Mouse (Mus musculus) heart, embryonic 13.5 days (tissue): ENCODE data around the gene Myo9b. TPM values are rescaled to one million over a fixed set of nuclear protein-coding genes. Genes with fewer than 3 reads are reported as not detected.

Experiments used
- ATAC-seq: fragments of 200-750 bp; cut with Nextera tagmentation; 2 replicates; pipeline ENCODE4 v1.8.0; 2017; ENCODE audit warnings: moderate TSS enrichment; ENCODE audit not compliant: insufficient number of reproducible peaks, low FRiP score, low TSS enrichment; ENCODE audit errors: extremely low read depth
- H3K27ac ChIP-seq: fragments of 300-500 bp; sonication (generic); replicated peaks from 2 replicates; pipeline ENCODE4 v1.5.1; 2015; ENCODE audit warnings: moderate library complexity, mild to moderate bottlenecking, inconsistent platforms
- H3K27me3 ChIP-seq: fragments of 300-500 bp; sonication (generic); replicated peaks from 2 replicates; pipeline ENCODE4 v1.6.1; 2015; ENCODE audit warnings: mild to moderate bottlenecking, inconsistent platforms
- H3K36me3 ChIP-seq: fragments of 300-500 bp; sonication (generic); 2 replicates; pipeline ENCODE4 v1.6.1; 2015; ENCODE audit warnings: mild to moderate bottlenecking, inconsistent platforms
- H3K4me1 ChIP-seq: fragments of 300-500 bp; sonication (generic); 2 replicates; pipeline ENCODE4 v1.6.1; 2015; ENCODE audit warnings: inconsistent platforms
- H3K4me2 ChIP-seq: fragments of 300-500 bp; sonication (generic); 2 replicates; pipeline ENCODE4 v1.6.1; 2015; ENCODE audit warnings: inconsistent platforms, mild to moderate bottlenecking, moderate library complexity
- H3K4me3 ChIP-seq: fragments of 300-500 bp; sonication (generic); 2 replicates; pipeline ENCODE4 v1.5.1; 2015; ENCODE audit warnings: moderate library complexity, mild to moderate bottlenecking, inconsistent platforms
- H3K9ac ChIP-seq: fragments of 300-500 bp; sonication (generic); 2 replicates; pipeline ENCODE4 v1.6.1; 2015; ENCODE audit warnings: inconsistent platforms, mild to moderate bottlenecking, moderate library complexity
- H3K9me3 ChIP-seq: fragments of 300-500 bp; sonication (generic); 2 replicates; pipeline ENCODE4 v1.6.1; 2016; ENCODE audit warnings: inconsistent platforms
- WGBS: fragments of 180-500 bp; shearing (Covaris S2); methylation state at CpG from one replicate; pipeline ENCODE4 v1.1.7; 2015; ENCODE audit warnings: mixed read lengths; 5-methylcytosine and 5-hydroxymethylcytosine counted together
- polyA plus RNA-seq: library from polyadenylated mRNA; unstranded; fragments of >200 nt; fragmentation: Nextera tagmentation; extraction: Ambion mirVana; gene quantifications from 2 replicates; pipeline ENCODE4 v1.2.1, GENCODE M21; 2015

The Myo9b gene
- polyA plus RNA-seq, 1 experiment from 2014 or later: 14.5 TPM

GRCm38 (mm10) chr8:71392391-71392790 is 119.9 kb downstream of the Myo9b start:
- Histone ChIP-seq H3K4me3 (no peak overlapping the region), H3K27ac (no peak overlapping the region), H3K9me3 (no peaks in the 10 kb centered on the region), H3K36me3 (no peaks in the 10 kb centered on the region), H3K4me1 (peaks cover 11% of the 10 kb centered on the region), H3K9ac (no peak overlapping the region), H3K4me2 (no peak overlapping the region), H3K27me3 (no peaks in the 10 kb centered on the region)
- no peak for ATAC-seq
- WGBS: 56% methylated on average over 5 of the region's 5 CpGs

DNA sequence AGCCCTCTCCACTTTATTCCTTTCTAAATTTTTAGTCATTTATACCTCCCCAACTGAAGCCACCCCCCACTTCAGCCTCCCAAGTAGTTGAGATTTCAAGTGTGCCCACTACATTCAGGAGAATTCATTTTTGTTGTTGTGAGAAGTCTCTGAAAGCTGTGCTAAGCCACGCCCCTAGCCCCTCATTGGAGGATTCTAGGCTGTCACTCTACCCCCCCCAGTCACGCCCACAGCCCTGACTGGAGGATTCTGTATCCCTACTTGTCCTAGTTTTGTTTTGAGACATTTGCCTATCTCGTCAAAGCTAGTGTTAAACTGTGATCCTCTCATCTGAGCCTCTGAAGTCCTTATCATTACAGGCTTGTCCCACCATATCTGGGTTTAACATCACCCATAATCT is 120.4 kb downstream of the Myo9b start:
- Histone ChIP-seq H3K27me3 (no peaks in the 10 kb centered on the region), H3K9me3 (no peaks in the 10 kb centered on the region), H3K36me3 (no peaks in the 10 kb centered on the region), H3K4me1 (peaks cover 16% of the 10 kb centered on the region), H3K9ac (no peak overlapping the region), H3K4me2 (peak overlapping the region; percentile 45), H3K27ac (no peak overlapping the region), H3K4me3 (peak overlapping the region; percentile 13)
- 5% methylated on average over 3 of the region's 3 CpGs for WGBS
- ATAC-seq: no peak

- Histone ChIP-seq H3K4me2 (peak overlapping the region; percentile 93), H3K4me1 (peaks cover 16% of the 10 kb centered on the region), H3K9me3 (no peaks in the 10 kb centered on the region), H3K36me3 (peaks cover 14% of the 10 kb centered on the region), H3K4me3 (peak overlapping the region; percentile 4), H3K27me3 (no peaks in the 10 kb centered on the region), H3K9ac (no peak overlapping the region; the same call in 1 of the 2 replicates), H3K27ac (0 out of 2 replicates have a peak overlapping the region, but pooled peaks have one; percentile 73)
- no peak for ATAC-seq
- 68% methylated on average over 7 of the region's 7 CpGs for WGBS
These were observed 122.0 kb downstream of the Myo9b start for GRCm38 (mm10) chr8:71394481-71394880.

GRCm38 (mm10) chr8:71395071-71395470 is 122.6 kb downstream of the Myo9b start:
- Histone ChIP-seq H3K36me3 (peaks cover 19% of the 10 kb centered on the region), H3K4me1 (peaks cover 16% of the 10 kb centered on the region), H3K9ac (peak overlapping the region; percentile 25; the same call in 1 of the 2 replicates), H3K27me3 (no peaks in the 10 kb centered on the region), H3K9me3 (no peaks in the 10 kb centered on the region), H3K4me2 (peak overlapping the region; percentile 93), H3K4me3 (peak overlapping the region; percentile 20), H3K27ac (peak overlapping the region; percentile 73)
- WGBS: 69% methylated on average over 10 of the region's 10 CpGs
- no peak for ATAC-seq

DNA sequence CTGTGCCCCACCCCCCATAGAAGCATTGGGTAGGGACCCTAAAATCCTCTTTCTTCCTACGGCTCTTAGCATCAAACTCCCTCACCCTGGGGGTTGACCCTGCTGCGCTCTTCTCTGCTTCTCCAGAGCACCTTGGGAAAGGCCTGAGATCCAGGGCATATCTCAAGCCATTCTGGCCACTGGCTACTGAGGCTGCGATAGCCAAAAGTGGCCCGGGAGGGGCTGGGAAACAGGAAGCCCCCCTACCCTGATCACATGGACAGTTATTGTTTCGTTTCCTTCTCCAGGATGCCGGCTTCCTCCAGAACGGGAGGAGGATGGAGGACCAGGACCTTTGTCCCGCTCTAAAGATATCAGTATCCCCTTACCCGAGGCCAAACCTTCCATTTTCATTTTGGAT is 123.1 kb downstream of the Myo9b start, which contains the start of gene Ushbp1:
Gene Ushbp1, minus strand, starts transcription at position 174 of the 400 bp plus-strand sequence.
- Histone ChIP-seq H3K4me1 (peaks cover 16% of the 10 kb centered on the region), H3K9me3 (no peaks in the 10 kb centered on the region), H3K9ac (peak within 1 kb of the TSS; percentile 25; the same call in 1 of the 2 replicates), H3K4me3 (peak within 1 kb of the TSS; percentile 89), H3K27me3 (no peaks in the 10 kb centered on the region), H3K27ac (peak within 1 kb of the TSS; percentile 82), H3K4me2 (peak within 1 kb of the TSS; percentile 93), H3K36me3 (peaks cover 21% of the 10 kb centered on the region)
- ATAC-seq: no peak
- WGBS: 73% methylated on average over 9 of the region's 9 CpGs

- Histone ChIP-seq H3K9me3 (no peaks in the 10 kb centered on the region), H3K4me1 (peaks cover 16% of the 10 kb centered on the region), H3K27ac (peak within 1 kb of the TSS; percentile 82), H3K9ac (peak within 1 kb of the TSS; percentile 82), H3K27me3 (no peaks in the 10 kb centered on the region), H3K4me2 (peak within 1 kb of the TSS; percentile 93), H3K4me3 (peak within 1 kb of the TSS; percentile 89), H3K36me3 (peaks cover 26% of the 10 kb centered on the region)
- WGBS: under 1% methylated on average over 34 of the region's 34 CpGs
- peak; percentile 89; the same call in 1 of the 2 replicates for ATAC-seq
These were observed 124.3 kb downstream of the Myo9b start, which contains the start of gene Babam1 for GRCm38 (mm10) chr8:71396639-71397305. Gene Babam1 (plus strand): TSS chr8:71396861.

DNA sequence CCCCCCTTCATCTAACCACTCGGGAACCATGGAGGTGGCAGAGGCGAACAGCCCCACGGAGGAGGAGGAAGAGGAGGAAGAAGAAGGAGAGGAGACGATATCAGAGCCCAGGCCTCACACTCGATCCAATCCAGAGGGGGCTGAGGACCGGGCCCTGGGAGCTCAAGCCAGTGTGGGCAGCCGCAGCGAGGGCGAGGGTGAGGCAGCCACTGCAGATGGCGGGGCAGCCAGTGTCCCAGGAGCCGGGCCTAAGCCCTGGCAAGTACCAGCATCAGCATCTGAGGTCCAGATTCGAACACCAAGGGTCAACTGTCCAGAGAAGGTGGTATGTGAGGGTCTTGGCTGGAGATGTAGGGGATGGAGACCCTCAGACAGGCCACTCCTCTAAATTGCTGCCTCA is 125.2 kb downstream of the Myo9b start:
- H3K27ac ChIP-seq: no peak overlapping the region
- no peaks in the 10 kb centered on the region for H3K27me3 ChIP-seq
- peaks cover 16% of the 10 kb centered on the region for H3K4me1 ChIP-seq
- peak overlapping the region; percentile 89 for H3K4me3 ChIP-seq
- H3K4me2 ChIP-seq: peak overlapping the region; percentile 93
- H3K36me3 ChIP-seq: peaks cover 26% of the 10 kb centered on the region
- H3K9ac ChIP-seq: peak overlapping the region; percentile 82
- H3K9me3 ChIP-seq: no peaks in the 10 kb centered on the region
- 80% methylated on average over 12 of the region's 12 CpGs for WGBS
- no peak for ATAC-seq

GRCm38 (mm10) chr8:71400826-71401225 is 128.3 kb downstream of the Myo9b start:
- Histone ChIP-seq H3K36me3 (peaks cover 30% of the 10 kb centered on the region), H3K27me3 (no peaks in the 10 kb centered on the region), H3K4me1 (peaks cover 18% of the 10 kb centered on the region), H3K9ac (no peak overlapping the region), H3K27ac (no peak overlapping the region), H3K9me3 (no peaks in the 10 kb centered on the region), H3K4me2 (no peak overlapping the region), H3K4me3 (no peak overlapping the region)
- no peak for ATAC-seq
- WGBS: 82% methylated on average over 2 of the region's 2 CpGs

- no peak overlapping the region for H3K27ac ChIP-seq
- H3K4me2 ChIP-seq: no peak overlapping the region
- no peak for ATAC-seq
- H3K9me3 ChIP-seq: no peaks in the 10 kb centered on the region
- H3K9ac ChIP-seq: no peak overlapping the region
- no peaks in the 10 kb centered on the region for H3K27me3 ChIP-seq
- H3K4me1 ChIP-seq: peaks cover 19% of the 10 kb centered on the region
- no peak overlapping the region for H3K4me3 ChIP-seq
- peaks cover 30% of the 10 kb centered on the region for H3K36me3 ChIP-seq
These were observed 128.9 kb downstream of the Myo9b start for GRCm38 (mm10) chr8:71401454-71401853.

- H3K4me1 ChIP-seq: peaks cover 25% of the 10 kb centered on the region
- no peak for ATAC-seq
- no peak overlapping the region for H3K27ac ChIP-seq
- H3K4me2 ChIP-seq: no peak overlapping the region
- no peaks in the 10 kb centered on the region for H3K27me3 ChIP-seq
- no peak overlapping the region for H3K9ac ChIP-seq
- H3K36me3 ChIP-seq: peaks cover 35% of the 10 kb centered on the region
- no peaks in the 10 kb centered on the region for H3K9me3 ChIP-seq
- WGBS: 78% methylated on average over 9 of the region's 9 CpGs
- H3K4me3 ChIP-seq: no peak overlapping the region
These were observed 130.0 kb downstream of the Myo9b start for GRCm38 (mm10) chr8:71402446-71402964.

- H3K9ac ChIP-seq: no peak overlapping the region
- WGBS: 57% methylated on average over 6 of the region's 6 CpGs
- no peak for ATAC-seq
- no peak overlapping the region for H3K27ac ChIP-seq
- H3K36me3 ChIP-seq: peaks cover 40% of the 10 kb centered on the region
- H3K9me3 ChIP-seq: no peaks in the 10 kb centered on the region
- H3K27me3 ChIP-seq: no peaks in the 10 kb centered on the region
- no peak overlapping the region for H3K4me2 ChIP-seq
- H3K4me1 ChIP-seq: peaks cover 25% of the 10 kb centered on the region
- no peak overlapping the region for H3K4me3 ChIP-seq
These were observed 130.8 kb downstream of the Myo9b start for GRCm38 (mm10) chr8:71403107-71403885.
